Mouse (Mus musculus): ENCODE measurements around the gene Mybl2.

Mybl2 gene

DNA sequence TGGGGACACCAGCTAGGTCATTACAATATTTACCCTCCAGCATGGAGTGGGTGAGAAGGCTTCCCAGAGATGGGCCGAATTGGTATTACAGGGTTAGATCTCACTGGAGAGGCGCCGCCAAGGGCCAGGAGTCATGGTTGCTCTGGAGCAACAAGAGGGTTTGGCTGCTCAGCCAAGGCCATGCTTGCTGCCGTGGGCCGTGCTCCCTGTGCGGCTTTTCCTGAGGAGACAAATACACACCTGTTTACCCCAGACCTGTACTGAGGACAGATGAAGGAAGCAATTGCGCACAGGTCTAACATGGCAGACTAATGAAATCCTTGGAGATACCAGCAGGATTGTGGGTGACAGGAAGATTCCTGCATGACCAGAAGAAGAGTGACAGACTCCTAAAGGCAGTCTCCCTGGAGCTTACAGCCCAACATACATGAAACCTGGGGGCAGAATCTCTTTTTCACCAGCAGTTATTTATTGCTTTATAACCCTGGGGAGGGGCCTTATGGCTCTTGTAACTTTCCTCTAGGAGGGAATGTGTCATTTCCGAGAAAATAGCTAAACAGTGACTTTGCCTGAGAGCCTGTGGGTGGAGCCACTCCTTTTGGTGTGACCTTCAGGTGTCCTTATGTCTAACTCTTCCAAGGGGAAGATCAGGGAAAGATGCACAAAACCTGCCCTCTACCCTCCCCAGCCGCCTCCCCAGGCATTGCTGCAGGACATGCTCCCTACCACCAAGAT lies 18.7 kb downstream of the Mybl2 start:
- no peak for DNase-seq

DNA sequence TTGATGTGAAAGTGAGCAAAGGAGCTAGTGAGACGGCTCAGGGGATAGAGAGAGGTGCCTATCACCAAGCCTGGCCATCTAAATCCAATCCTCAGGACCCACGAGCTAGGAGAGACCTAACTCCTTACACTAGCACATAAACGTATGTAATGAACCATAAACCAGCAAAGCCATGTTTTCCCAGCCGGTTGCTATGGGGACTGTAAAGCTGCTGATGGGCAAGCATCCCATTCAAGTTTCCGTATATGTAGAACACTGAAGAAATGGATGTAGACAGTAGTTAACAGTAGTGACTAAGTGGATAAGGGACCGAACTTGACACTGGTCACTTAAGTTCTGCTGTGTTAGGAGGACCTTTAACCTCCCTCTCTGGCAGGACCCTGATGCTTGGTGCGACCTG lies 19.5 kb downstream of the Mybl2 start:
- no peak for DNase-seq

DNA sequence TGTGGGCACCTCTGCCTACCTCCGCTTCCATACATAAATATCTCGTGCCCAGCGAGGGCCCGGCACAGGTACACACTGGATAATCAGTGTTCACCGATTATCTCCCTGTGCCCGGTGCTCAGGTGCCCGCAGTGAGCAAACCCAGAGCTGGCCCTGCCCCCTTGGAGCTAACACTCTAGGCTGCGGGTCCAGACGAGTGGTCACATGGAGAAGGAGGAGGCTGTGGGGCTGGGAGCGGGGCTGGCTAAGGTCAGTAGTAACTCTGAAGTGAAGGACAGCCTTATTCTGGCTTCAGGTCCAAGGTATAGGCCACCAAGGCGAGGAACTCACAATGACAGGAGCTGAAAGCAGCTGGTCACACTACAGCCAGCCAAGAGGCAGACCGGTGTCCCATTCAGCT lies 20.3 kb downstream of the Mybl2 start:
- no peak for DNase-seq

DNA sequence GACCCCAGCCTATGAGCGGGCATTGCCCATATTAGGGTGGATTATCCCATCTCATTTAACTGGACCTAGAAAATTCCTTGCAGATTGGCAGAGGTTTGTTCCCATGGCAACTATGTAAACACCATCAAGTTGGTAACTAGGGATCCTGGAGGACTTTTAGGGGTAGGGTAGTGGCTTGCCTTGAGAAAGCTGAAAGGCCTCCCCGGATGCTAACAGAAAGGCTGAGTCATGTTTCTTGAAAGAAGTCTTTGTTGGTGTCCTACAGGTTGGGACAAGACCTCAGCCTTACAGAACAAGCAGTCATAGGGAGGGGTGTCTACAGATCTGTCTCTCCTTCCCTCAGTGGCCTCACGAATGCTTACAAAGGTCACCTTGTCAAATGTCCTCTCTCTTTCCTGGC lies 20.7 kb downstream of the Mybl2 start:
- DNase-seq, result no peak

DNA sequence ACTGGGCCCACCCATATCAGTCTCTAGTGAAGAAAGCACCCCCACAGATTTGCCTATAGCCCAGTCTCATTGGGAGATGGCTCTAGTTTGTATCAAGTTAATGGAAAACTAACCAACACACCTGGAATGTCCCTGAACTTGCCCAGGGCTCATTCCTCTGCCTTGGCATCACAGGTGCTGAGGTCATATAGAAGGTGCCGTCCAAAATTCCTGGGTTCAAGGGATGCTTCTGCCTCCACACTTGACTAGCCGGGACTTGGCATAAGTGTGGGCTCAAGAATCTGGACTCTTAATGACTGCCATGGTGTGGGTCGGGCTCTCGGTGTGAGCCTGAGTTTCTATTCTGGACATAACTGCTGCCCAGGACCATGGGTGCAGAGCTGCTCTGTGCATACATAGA lies 24.6 kb downstream of the Mybl2 start:
- no peak for DNase-seq

DNA sequence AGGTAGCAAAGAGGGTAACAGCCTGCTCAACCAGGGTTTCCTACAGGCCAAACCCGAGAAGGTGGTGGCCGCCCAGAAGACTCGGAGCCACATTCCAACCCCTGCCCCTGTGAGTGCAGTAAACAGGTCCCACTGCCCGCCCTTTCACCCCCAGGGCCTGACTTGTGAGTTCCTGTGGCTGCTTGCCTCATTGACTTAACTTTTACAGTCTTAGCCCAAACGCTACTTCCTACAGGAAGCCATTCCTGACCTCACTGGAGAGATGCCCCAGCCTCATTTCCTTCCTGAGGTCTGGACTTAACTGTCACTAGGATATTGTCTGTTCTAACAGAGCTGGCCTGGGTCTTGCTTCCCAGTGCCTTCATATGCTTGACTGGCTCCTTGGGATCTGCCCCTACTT lies 28.1 kb downstream of the Mybl2 start:
- DNase-seq, result no peak

DNA sequence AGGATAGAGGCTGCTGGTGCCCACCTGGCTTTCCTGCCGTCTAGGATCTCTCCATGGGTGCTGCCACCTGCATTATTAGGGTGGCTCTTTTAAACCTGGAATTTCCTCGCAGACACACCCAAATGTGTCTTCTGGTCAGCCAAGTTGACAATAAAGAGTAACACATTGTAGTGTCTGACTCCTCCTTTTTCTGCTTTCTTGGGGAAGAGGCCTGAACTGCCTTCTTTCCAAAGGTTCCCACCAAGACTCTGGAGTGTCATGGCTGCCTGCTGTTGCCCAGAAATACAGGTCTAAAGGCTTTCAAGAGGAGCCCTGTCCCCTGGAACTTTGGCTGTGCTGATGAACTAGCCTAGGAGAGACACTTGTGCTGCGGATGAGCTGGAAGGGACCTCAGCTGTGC lies 30.0 kb downstream of the Mybl2 start:
- no peak for DNase-seq

DNA sequence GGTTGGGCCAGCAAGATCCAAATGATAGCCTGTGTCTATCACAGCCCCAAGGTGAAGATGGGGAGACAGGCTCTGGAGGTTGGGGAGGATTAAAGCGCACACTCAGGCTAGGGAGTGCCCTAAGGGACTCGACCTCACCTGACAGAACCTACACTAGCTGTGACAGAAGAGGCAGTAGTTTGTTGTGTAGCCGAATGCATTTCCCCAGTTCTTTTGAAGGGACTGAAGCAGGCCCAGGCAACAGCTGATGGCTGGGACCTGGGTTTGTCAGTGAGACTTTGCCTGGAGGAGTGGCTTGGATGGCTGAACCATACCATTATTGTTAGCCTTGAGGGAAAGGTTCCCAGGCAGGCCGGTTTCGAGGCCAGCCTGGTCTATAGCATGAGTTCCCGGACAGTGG lies 30.6 kb downstream of the Mybl2 start:
- DNase-seq, result no peak

DNA sequence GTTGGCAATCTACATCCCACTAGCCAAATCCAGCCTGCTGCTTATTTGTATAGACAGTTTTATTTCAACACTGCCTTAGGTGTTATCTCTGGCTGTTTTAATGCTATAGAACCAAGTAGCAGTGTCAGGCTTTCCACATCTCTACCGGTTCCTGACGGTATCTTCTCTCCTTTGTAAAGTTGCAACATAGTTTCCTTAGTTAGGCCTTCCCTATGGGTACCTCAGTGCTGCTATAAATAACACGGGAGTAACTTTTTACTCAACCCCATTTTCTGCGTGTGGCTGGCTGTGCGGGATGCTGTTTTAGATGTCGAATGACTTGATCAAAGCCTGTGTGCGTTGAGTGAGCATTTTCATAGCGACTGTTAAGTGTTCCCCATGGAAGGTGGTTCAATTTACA lies 32.1 kb downstream of the Mybl2 start:
- DNase-seq, result no peak

DNA sequence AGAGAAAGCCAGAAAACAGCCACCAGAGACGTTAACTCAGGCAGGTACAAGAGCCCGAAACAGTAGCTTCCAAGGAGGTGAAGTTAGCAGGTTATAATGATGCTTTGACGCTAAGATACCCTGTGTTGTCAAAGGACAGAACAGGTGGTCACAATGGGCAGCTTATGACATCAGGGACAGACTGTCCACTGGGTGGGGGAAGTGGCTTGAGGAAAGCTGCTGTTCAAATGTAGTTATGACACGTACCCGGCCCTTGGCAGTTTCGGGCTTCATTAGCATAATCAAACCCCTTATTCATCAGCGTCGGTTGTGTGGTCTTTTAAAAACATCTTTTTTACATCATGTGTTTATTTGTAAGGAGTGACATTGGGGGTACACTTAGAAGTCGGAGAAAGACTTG lies 33.2 kb downstream of the Mybl2 start, which contains the start of gene Gtsf1l:
Gtsf1l (minus strand) TSS at position 128 of the 400 bp plus-strand sequence.
- no peak for DNase-seq

DNA sequence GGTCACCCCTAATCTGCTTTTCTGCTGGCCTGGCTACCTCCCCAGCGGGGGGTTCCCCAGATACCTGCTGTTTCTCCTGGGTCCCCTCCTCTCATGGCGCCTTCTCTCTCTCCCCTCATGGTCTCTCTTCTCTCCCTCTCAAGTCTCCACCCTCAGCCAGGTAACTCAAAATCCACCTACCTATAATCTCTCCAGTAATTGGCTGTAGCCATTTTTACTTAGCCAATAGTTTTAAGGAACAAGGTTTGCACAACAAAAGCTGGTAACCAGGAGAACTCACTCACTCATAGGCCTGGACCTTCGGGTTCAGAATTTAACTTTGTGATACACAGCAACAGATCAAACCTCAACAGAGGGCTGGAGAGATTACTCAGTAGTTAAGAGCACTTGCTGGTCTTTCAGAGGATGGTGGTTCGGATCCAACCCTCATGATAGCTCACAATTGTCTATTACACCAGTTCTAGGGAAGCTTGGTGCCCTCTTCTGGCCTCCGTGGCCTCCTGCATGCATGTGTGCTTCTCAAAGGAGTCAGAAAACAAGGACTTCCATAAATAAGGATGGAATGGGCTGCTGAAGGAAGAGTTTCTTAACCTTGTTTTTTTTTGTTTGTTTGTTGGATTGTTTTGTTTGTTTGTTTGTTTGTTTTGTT lies 35.1 kb downstream of the Mybl2 start:
- DNase-seq, result peak; percentile 16 to 24

DNA sequence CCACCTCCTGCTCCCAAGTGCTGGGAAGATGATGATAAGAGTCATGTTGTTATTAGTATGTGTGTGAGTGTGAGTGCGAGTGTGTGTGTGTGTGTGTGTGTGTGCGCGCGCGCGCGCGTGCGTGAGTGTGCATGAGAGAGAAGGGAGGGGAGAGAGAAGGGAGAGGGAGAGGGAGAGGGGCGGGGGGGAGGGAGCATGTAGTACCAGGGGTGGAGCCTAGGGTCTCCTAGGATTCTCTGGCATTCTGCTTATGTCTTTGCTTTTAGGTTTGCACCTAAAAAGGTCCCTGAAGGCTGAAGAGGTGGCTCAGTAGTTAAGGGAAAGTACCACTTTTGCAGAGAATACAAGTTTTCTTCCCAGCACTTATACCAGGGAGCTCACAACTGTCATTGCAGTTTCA lies 40.4 kb downstream of the Mybl2 start:
- no peak for DNase-seq

DNA sequence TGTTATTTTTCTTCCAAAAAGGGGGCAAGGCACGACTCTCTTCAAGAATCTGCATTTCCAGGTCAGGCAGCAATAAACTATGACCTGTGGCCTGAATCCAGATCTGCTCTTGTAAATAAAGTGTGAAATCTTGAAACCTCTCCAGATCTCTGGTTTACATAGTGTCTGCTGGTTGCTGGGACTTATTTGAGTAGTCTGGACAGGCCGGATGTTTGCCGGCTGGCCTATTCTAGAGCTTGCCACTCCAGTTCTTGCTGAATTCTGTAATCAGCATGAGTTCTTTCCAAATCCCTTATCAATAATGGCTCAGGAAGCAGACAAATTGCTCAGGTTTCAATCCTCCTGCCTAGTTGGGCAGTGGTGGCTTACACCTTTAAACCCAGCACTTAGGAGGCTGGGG lies 41.3 kb downstream of the Mybl2 start:
- no peak for DNase-seq

DNA sequence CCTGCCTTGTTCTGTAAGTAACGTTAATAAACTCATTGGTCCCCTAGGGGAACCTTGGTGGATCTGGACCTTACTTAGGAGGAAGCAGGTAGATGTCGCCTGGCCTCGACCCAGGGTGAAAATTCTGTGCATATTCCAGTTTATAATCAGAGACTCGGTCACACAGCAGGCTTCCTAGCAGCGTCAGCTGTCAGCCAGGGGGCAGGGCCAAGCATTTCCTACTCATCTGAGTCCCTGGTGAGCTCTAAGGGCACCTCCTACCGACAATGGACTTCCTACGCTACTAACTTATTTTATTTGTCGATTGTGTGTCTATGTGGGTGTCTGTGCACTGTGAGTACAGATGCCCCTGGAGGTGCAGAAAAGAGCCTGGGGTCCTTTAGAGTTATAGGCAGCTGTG lies 45.4 kb downstream of the Mybl2 start:
- no peak for DNase-seq

DNA sequence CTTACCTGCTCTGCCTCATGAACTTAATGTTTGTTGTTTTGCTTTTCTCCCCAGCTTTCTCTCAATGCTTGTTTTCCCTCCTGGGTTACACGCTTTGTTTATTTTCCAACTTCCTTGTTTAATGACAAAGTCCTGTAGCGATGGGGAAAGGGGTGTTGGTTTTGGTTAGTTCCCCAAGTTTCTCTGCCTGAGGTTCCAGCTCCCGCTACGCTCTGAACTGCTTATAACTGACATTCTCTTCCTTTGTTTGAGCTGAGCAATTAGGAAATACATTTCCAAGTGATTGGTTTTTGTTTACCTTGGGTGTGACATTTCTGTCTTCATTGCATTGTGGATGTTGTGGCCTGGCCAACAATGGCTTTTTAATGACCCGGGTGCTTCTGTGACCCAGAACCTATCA lies 46.1 kb downstream of the Mybl2 start:
- no peak for DNase-seq

DNA sequence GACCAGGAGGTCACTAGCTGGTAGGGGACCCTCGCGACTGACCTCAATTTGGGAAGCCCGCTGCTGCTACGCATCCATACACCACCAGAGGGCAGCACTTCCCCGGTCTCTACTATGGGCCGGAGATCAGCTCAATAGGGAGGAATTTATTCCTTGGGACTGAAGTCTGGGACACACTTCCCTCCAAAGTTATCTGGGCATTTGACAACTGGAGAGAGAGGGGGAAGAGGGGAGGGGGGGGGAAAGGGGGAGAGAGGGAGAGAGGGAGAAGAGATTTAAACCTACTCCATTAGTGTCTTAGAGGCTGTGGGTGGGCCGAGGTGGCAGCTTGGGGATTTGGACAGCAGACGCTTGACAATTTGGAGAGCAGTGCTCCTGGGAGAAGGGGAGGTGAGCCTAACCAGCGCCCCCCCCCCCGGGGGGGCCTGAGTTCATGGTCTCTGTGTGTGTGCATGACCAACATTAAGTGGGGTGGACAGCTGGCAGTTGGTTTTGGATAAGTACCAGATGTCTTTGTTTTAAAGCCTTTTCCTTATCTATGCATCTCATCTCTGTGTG lies 47.2 kb downstream of the Mybl2 start:
- DNase-seq, result peak; percentile 43 to 54

DNA sequence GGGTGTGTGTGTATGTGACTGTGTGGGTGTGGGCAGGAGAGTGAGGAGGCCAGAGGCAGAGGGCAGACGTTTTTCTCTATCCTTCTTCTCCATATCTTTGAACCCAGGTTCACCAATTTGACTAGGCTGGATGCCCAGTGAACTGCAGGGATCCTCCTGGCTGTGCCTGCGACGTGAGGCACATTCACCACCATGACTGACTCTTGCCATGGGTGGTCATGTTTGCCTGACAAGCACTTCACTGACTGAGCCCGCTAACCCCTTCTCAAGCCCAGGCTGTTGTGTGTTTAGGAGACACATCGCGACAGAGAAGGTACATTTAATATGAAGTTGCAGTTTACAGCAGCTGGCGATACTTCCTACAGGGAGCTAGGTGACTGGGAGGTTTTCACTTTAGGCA lies 47.7 kb downstream of the Mybl2 start:
- DNase-seq, result no peak

DNA sequence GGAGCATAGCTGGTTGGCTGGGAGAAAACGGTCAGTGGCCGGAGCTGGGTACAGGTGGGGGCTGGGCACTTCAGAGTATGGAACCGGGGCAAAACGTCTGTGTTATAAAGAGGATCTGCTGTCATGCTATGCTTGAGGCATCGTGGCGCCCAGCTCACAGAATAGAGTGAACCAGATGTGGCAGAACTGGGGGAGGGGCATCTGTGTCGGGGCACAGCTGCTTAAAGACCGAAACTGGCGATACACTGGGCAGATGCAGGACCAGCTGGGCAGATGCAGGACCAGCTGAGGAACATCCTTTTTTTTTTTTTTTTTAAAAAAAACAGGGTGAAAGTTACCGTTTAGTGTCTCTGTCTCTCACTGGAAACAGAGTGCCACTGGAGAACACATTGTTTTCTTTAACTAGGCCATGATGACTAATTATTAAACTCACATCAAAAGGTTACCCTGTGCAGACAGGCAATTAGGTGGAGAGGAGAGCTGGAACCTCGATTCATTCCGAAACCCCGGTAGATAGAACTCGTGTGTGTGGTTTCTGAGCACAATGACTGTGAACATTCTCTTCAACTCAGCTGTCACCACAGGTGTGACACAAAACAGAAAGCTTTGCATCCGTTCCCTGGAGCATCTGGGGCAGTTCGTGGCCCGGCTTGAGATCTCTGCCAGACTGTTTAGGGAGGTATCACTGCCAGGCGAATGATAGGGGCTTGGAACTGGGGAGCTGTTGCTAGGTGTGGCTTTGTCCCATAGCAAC lies 48.6 kb downstream of the Mybl2 start:
- no peak for DNase-seq

DNA sequence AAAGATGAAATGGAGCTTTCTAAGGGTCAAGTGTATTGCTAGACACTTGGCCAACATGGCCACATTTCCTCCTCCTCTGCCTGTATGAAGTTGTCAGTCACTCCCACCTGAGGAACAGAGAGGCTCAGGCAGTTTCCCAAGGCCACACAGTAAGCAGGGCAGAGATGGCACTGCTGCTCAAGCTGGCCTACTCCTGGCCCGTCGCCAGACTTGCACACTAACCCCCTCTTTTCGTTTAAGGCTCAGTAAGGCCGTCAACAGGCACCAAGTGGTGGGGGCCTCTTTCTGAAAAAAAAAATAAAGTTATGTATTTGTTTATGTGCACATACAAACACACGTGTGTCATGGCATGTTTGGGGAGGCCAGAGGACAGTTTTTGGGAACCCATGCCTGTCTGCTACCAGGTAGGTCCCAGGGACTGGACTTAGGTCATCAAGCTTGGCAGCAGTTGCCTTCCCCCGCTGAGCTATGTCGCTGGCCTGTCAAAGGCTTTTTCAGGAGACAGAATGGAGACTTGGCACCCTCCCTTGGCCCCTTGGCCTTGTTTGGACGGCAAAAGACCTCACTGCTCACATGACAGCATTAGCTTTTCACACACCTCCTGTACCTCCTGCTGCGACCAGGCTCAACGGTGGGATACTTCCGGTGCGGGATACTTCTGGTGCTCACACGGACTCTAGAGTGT lies 49.7 kb downstream of the Mybl2 start:
- DNase-seq, result no peak

DNA sequence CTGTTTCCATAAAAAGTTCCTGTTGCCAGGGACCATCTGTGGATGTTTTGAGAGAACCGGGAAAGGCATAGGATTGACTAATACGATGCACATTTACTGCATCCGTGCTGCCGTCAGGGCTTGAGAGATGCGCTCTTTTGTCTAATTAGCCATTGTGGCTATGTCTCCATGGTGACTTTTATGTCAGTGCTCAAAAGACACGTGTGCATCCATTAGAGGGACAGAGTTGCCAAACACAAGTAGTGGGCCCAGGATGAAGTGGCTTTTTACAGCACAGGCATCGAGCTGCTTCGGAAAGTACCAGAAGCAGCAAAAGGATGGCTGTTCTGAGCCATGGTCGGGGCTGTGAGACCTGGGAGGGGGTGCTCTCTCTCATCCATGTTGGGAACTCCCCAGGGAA lies 53.9 kb downstream of the Mybl2 start:
- DNase-seq, result no peak

DNA sequence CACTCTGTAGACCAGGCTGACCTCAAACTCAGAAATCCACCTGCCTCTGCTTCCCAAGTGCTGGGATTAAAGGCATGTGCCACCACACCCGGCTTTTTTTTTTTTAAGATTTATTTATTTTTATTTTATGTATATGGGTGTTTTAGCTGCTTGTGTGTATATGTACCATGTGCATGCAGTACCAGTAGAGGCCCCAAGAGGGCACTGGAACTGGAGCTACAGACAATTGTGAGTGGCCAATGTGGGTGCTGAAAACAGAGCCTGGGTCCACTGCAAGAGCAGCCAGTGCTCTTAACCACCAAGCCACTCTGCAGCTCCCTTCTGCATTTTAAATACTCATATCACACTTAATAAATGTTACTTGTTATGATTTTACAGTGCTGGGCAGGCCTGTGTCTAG lies 56.2 kb downstream of the Mybl2 start:
- no peak for DNase-seq

DNA sequence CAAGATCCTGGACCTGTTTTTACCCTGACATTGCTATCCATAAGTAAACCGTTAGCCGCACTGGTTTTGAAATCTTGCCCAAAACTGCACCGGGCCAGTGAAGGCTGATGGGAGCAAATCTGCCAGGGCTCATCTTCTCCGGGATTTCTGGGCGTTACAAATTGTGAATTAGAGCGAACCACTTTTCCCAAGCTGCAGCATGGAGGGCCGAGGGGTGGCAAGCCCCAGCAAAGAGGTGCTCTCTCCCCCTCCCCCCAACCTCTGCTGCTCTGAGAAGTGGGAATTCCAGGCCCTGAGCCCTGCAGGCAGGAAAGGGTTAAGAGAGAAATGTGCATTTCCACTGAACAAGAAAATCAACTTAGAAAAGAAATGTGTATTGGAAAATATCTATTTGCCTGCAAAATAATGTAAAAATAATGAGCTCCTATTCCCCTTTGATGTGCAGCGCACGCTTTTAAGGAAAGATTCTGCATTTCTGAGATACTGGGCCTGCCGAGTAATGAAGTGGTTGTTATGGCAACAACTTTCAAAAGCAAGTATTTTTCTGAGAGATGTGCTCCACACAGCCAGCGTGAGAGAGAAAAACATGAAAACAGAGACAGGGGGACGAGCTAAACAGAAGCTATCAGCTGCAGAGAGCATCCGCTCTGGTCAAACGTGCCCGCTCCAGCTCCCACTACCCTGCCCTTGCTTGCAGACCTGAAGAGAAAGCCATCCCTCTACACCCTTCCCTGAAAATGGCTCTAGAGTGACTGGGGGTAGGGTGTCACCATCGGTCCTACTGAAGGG lies 57.1 kb downstream of the Mybl2 start:
- DNase-seq, result no peak

Measured in B cell, adult 2 months (primary cell).